Mouse (Mus musculus) embryonic stem cell, embryonic (primary cell): ENCODE measurements around the gene E130218I03Rik.

Experiments used
- CTCF ChIA-PET, 4 experiments: fragments of 300-600 bp in 2 of 4; fragments of 350-600 bp in 2 of 4; sonication (Branson Sonifier 250); formaldehyde crosslinking; loops; one replicate each; lab custom pipeline; 2022; ENCODE audit warnings: inconsistent platforms in 2 of 4; lab: Charles Lee
- POLR2A ChIA-PET, 4 experiments: fragments of 300-600 bp in 2 of 4; fragments of 350-600 bp in 2 of 4; sonication (Branson Sonifier 250); formaldehyde crosslinking; loops; one replicate each; lab custom pipeline; 2022; ENCODE audit warnings: antibody characterized with exemption in 4 of 4, inconsistent platforms in 1 of 4; lab: Charles Lee

E130218I03Rik gene

DNA sequence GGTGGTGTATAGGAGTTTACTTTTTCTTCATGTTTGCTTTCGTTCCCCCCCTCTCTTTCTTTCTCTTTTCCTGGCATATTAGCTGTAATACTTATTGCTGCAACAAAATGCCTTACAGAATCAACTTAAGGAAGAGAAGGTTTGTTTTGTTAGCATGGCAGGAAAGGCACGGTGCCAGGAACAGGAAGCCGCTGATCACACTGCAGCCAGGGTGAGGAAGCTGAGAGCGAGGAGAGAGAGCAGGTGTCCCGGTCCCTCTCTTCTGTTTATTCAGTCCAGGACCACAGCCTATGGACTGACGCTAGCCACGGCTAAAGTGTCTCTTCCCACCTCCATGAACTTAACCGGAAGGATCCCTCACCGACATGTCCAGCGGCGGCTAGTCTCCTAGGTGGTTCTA is 14.9 kb downstream of the E130218I03Rik start:
- POLR2A ChIA-PET = interaction anchor here in 2 of 4 experiments (0.6 to 6.3 kb wide), 4 partner anchors 9 to 1967 kb away, joined by 3 to 43 read pairs (median 4); no protein-coding TSS in a partner anchor
- CTCF ChIA-PET = interaction anchor here in 1 of 4 experiments (0.5 kb wide), 1 partner anchor 174 kb away, joined by 3 read pairs; no protein-coding TSS in a partner anchor

DNA sequence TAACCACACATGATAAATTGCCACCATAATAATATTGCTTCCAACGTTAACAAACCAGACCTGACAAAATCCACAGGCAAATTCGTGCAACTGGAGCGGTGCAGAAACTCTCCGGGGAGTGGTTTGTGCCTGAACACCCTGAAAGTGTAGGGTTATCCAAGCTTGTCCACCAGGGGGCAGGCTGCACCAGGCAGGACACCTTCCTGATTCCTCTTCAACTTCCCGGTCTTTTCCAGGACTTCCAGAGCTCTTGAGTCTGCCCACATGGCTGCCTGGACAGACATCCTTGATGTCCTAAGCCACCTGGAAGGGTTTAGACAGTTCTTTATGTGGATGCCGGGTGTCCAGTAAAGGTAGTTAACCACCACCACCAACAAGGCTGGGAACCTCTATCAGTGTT is 19.7 kb downstream of the E130218I03Rik start:
- ChIA-PET POLR2A (interaction anchor here in 3 of 4 experiments (0.6 to 2.9 kb wide), 21 partner anchors 8 to 1206 kb away, joined by 3 to 12 read pairs (median 4); partner anchors contain the start of genes Cep85 (in 1 of the 3), Dhdds (in 1 of the 3), Grrp1 (in 1 of the 3) and Pafah2 (in 1 of the 3)), CTCF (interaction anchor here (0.5 to 2.7 kb wide), 47 partner anchors 8 to 601 kb away, joined by 3 to 18 read pairs (median 4); partner anchors contain the start of genes Cep85 (in 4 of the 4), Grrp1 (in 3 of the 4), Pafah2 (in 3 of the 4) and Pdik1l (in 2 of the 4))

DNA sequence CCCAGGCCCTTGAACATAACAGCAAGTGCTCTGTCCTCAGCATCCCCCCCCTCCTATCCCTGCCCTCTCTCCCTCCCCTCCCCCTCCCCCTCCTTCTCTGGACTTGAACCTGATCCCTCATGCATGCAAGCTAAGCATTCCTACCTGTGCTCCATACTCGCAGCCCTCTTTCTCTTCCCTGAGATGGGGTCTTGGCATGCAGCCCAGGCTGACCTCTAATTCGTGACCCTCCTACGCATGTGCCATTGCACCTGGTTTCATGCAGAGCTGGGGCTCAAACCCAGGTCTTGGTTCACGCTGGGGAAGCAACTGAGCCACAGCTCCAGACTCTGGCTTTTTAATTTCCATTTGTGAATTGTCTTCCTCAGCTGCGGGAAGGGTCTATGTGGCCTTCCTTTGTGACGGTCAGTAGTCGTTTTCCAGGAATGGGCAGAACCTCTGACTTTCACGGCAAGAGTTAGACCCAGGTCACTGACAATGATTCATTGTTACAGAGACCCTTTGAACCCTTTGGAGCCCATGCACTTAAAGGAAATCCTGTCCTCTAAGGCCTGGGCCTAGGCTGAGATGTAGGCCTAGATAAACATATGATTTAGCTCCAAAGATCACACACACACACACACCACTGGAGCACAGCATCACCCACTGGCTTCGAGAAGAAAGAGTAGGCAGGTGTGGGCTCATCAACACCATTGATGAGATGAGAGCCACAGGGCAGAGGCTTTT is 22.6 kb downstream of the E130218I03Rik start:
- POLR2A ChIA-PET = interaction anchor here in 3 of 4 experiments (0.5 to 4.7 kb wide), 7 partner anchors 11 to 152 kb away, joined by 3 to 43 read pairs (median 3); partner anchors contain the start of genes Grrp1 (in 2 of the 3), Cep85 (in 1 of the 3) and Pdik1l (in 1 of the 3)
- CTCF ChIA-PET = interaction anchor here in 3 of 4 experiments (0.6 to 1.2 kb wide), 11 partner anchors 11 to 144 kb away, joined by 3 to 6 read pairs (median 3); partner anchors contain the start of genes Cep85 (in 2 of the 3) and Grrp1 (in 1 of the 3)

DNA sequence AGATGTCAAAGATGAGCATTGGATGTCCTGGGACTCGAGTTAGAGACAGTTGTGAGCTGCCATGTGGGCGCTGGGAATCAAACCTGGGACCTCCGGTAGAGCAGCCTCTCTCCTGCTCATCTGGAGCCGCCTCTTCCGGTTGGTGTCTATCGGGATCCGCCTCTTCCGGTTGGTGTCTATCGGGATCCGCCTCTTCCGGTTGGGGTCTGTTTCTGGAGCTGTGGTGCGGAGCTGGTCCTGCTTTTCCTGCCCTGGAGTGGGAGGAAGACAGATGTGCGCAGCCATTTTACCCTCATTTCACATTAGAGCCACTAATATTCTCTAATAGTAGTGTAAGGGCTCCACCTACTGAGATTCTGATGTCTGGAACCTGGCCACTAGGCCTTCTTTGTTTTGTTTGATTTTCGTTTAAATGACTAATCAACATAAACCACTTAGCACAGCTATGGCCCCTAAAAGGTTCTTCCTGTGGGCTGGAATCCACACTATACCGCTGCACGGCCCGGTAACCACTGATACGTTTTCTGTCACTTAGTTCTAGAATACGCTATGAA is 24.7 kb downstream of the E130218I03Rik start:
- ChIA-PET CTCF (interaction anchor here (0.5 to 2.4 kb wide), 29 partner anchors 10 to 288 kb away, joined by 3 to 18 read pairs (median 4); partner anchors contain the start of genes Cep85 (in 1 of the 4), Gm30191 (in 1 of the 4), Grrp1 (in 1 of the 4) and Pafah2 (in 1 of the 4)), POLR2A (interaction anchor here (0.6 to 4.7 kb wide), 75 partner anchors 9 to 655 kb away, joined by 3 to 43 read pairs (median 4); partner anchors contain the start of genes Cep85 (in 3 of the 4), Grrp1 (in 3 of the 4), Pdik1l (in 3 of the 4) and Pafah2 (in 2 of the 4))

- ChIA-PET CTCF (interaction anchor here in 1 of 4 experiments (0.9 to 2.4 kb wide), 5 partner anchors 9 to 110 kb away, joined by 3 to 18 read pairs (median 4); partner anchors contain the start of gene Cep85), POLR2A (interaction anchor here in 3 of 4 experiments (1.4 to 4.7 kb wide), 10 partner anchors 9 to 265 kb away, joined by 3 to 43 read pairs (median 8); partner anchors contain the start of genes Grrp1 (in 1 of the 3), Mtfr1l (in 1 of the 3), Pdik1l (in 1 of the 3) and Trim63 (in 1 of the 3))
Measured at GRCm38 (mm10) chr4:134269622-134270021, 26.2 kb downstream of the E130218I03Rik start.

DNA sequence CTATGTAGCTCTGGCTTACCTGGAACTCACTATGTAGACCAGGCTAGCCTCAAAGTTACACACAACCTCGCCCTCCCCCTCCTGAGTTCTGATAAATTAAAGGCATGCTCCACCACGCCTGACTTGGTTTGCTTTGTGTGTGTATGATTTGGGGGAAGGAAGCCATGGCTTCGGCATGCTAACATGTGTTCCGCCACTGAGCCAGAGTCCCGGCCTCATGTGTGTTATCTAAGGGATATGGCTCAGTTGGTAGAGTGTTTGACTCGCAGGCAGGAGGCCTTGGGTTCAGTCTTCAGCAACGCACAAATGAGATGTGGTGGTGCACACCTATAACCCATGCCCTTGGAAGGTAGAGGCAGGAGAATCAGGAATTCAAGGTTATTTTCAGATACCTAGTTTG is 28.5 kb downstream of the E130218I03Rik start:
- ChIA-PET POLR2A (interaction anchor here in 2 of 4 experiments (0.6 to 2.1 kb wide), 3 partner anchors 15 to 67 kb away, joined by 3 to 6 read pairs (median 5); partner anchors contain the start of gene Pdik1l (in 1 of the 2)), CTCF (interaction anchor here in 2 of 4 experiments (1.5 to 2.3 kb wide), 2 partner anchors 9 to 21 kb away, joined by 3 to 8 read pairs; no protein-coding TSS in a partner anchor)

GRCm38 (mm10) chr4:134272731-134273416 is 29.4 kb downstream of the E130218I03Rik start:
- POLR2A ChIA-PET = interaction anchor here in 3 of 4 experiments (0.6 to 1.9 kb wide), 16 partner anchors 9 to 229 kb away, joined by 3 to 12 read pairs (median 4); partner anchors contain the start of genes Cep85 (in 1 of the 3) and Pdik1l (in 1 of the 3)
- CTCF ChIA-PET = interaction anchor here in 3 of 4 experiments (0.6 to 2.3 kb wide), 4 partner anchors 10 to 378 kb away, joined by 4 to 8 read pairs (median 4); no protein-coding TSS in a partner anchor

DNA sequence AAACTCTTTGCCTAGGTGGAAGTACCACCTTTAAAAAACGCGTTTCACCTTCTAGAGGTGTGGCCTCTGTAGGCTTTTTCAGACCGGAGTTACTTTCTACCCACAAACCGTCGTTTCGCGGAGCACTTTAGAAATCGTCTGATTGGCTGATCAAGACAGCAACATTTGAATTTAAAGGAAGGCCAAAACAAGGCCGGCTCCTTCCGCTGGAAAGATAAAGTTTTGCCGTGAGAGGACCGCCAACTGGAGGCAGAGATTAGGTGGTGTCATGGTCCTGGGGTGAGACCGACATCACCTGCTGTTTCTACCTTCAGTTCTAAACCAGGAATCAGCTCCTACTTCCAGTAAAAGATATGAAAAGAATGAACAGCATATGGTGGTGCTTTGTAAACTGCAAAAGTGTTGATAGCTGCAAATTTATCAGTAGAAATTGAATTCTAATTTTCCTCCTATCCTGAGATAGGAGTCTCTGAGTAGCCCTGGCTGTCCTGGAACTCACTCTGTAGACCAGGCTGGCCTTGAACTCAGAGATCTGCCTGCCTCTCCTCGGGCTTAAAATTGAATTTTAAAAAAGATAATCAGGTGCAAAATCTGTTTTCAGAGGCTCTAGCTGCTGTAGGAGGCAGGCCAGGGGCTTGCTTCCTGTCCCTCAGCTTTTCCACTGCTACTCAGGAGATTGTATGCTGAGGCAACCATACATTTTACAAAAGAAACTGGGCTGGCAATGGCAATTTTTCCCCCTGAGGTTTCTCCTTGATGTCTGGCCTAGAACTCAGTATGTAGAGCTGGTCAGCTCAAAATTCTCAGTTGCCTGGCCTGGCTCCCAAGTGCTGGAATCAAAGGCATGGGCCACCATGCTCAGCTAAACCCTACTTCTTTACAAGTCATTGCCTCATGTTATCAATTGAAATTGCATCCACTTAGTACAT is 30.2 kb downstream of the E130218I03Rik start:
- POLR2A ChIA-PET = interaction anchor here in 3 of 4 experiments (0.6 to 1.9 kb wide), 18 partner anchors 10 to 302 kb away, joined by 3 to 12 read pairs (median 3); partner anchors contain the start of genes Cep85 (in 1 of the 3) and Pdik1l (in 1 of the 3)

DNA sequence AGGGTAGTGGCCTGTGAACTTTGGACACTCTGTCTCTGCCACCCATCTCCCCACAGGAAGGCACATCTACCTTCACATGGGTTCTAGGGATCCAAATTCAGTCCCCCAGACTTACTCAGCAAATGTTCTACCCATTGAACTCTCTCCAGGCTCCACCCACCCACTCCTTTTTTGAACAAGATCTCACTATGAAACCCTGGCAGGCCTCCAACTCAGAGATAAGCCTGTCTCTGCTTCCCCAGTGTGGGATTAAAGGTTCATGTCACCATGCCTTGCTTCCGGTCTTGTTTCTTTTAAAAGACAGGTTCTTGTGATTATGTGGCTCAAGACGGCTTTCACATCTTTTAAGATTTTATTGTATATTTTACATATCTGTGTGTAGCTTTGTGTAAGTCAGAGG is 41.5 kb downstream of the E130218I03Rik start:
- CTCF ChIA-PET = interaction anchor here in 1 of 4 experiments (0.6 kb wide), 1 partner anchor 108 kb away, joined by 3 read pairs; no protein-coding TSS in a partner anchor

More for the DNA sequence above, 30.2 kb downstream of the E130218I03Rik start:
- CTCF ChIA-PET = interaction anchor here in 2 of 4 experiments (0.8 to 2.3 kb wide), 2 partner anchors 10 to 18 kb away, joined by 5 to 8 read pairs; no protein-coding TSS in a partner anchor

DNA sequence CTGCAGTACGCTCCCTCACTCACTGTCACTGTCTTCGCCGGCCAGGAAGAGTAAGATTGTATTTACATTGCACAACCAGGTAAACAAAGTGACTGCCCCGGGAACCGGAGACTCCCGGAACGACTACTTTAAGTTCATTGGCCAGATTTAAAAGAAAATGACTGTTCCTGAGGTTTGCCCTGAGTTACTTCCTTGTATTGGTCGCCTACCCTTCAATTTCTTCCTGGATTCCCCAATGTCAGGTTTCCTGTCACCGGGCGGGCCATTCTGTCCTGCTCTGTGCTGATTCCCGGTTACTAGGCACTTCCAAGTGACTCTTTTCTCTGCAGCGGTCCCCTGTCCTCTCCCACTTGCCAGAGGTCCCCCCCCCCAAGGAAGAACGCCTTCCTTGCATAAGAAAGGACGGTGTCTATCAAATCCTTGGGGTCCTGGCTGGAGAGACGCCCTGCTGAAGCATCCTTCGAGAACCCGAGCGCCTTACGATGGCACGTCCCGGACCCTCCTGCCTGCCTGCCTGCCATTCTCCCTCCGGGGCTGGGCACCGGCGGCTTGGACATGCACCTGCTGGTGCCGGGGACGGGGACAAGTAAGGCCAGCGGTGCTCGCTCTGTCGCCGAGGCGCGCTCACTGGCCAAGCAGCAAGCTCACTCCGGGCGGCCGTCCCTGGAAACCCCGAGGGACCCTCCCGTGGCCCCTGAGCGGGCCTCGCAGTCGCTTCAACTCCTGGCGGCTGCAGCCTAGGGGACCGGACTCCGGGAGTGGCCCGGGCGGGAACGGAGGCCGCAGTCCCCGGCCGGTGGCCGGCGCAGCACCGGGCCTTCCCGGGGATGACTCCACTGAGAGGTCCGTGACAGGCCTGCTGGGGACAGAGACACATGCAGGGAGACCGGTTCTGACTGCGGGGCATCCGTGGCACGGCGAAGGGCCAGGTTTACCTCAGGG is 43.0 kb downstream of the E130218I03Rik start:
- ChIA-PET POLR2A (interaction anchor here (0.7 to 3.7 kb wide), 61 partner anchors 8 to 933 kb away, joined by 3 to 31 read pairs (median 4); partner anchors contain the start of genes Cep85 (in 3 of the 4), Pafah2 (in 3 of the 4), Sh3bgrl3 (in 3 of the 4) and Trim63 (in 2 of the 4)), CTCF (interaction anchor here in 3 of 4 experiments (0.6 to 2.8 kb wide), 16 partner anchors 12 to 376 kb away, joined by 3 to 16 read pairs (median 5); partner anchors contain the start of genes Cep85 (in 2 of the 3) and Catsper4 (in 1 of the 3))

More for the DNA sequence above, 41.5 kb downstream of the E130218I03Rik start:
- POLR2A ChIA-PET = interaction anchor here in 2 of 4 experiments (0.5 to 1.8 kb wide), 8 partner anchors 17 to 413 kb away, joined by 3 to 7 read pairs (median 3); no protein-coding TSS in a partner anchor

- ChIA-PET POLR2A (interaction anchor here (0.5 to 3.7 kb wide), 61 partner anchors 8 to 1666 kb away, joined by 3 to 31 read pairs (median 4); partner anchors contain the start of genes Cep85 (in 3 of the 4), Pafah2 (in 3 of the 4), Sh3bgrl3 (in 3 of the 4) and Trim63 (in 2 of the 4)), CTCF (interaction anchor here in 3 of 4 experiments (0.6 to 2.8 kb wide), 20 partner anchors 9 to 376 kb away, joined by 3 to 16 read pairs (median 4); partner anchors contain the start of genes Cep85 (in 2 of the 3), Catsper4 (in 1 of the 3) and Pafah2 (in 1 of the 3))
Measured at GRCm38 (mm10) chr4:134287168-134287564, 43.7 kb downstream of the E130218I03Rik start.

- POLR2A ChIA-PET = interaction anchor here (0.5 to 3.7 kb wide), 67 partner anchors 8 to 1859 kb away, joined by 3 to 31 read pairs (median 4); partner anchors contain the start of genes Cep85 (in 3 of the 4), Pafah2 (in 3 of the 4), Sh3bgrl3 (in 3 of the 4) and Trim63 (in 2 of the 4)
- CTCF ChIA-PET = interaction anchor here in 3 of 4 experiments (0.7 to 2.8 kb wide), 17 partner anchors 9 to 377 kb away, joined by 3 to 16 read pairs (median 5); partner anchors contain the start of genes Cep85 (in 2 of the 3), Catsper4 (in 1 of the 3) and Pafah2 (in 1 of the 3)
Measured at GRCm38 (mm10) chr4:134287575-134288025, 44.1 kb downstream of the E130218I03Rik start, which contains the start of gene Pdik1l. Pdik1l (minus strand) TSS chr4:134287895.
